Mouse (Mus musculus) layer of hippocampus, adult 8-10 months (tissue): ENCODE measurements around the gene Chic2. TPM values are rescaled to one million over a fixed set of nuclear protein-coding genes. Genes with fewer than 3 reads are reported as not detected.

ENCODE experiments used
- DNase-seq, 2 experiments: peaks; one replicate each; pipeline ENCODE4 v3.0.0; 2022; ENCODE audit warnings: low spot score in 2 of 2
- total RNA-seq, 4 experiments: library from RNA; stranded (reverse); gene quantifications; 2 replicates each; pipeline ENCODE4 v1.2.4; 2022

Gene Chic2
- total RNA-seq, result 10 to 100 TPM; 17.7 to 23.0 (median 20.5) TPM

- DNase-seq, result peak; percentile 69 to 75
These were observed at the start of gene Chic2 for GRCm38 (mm10) chr5:75044310-75044904. Gene Chic2, minus strand, starts transcription at chr5:75044774.

GRCm38 (mm10) chr5:75085906-75086305 lies 41.3 kb upstream of the Chic2 start:
- DNase-seq, result no peak

DNA sequence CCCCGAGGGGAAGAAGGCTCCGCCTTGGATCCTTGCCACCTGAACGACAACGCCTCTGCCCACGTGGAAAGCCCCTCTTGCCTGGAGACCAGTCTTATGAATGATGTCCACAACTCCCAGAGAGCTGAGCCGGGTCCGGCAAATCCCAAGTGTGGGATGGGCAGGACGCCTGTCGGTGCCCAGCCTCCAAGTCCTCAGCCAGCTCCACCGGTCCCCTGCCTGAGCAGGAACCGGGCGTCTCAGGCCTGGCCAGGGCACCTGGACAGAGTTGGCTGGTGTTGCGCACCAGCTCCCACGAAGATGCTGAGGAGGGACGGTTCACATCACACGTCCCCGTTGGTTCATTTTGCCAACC lies 40.9 kb upstream of the Chic2 start:
- no peak for DNase-seq

DNA sequence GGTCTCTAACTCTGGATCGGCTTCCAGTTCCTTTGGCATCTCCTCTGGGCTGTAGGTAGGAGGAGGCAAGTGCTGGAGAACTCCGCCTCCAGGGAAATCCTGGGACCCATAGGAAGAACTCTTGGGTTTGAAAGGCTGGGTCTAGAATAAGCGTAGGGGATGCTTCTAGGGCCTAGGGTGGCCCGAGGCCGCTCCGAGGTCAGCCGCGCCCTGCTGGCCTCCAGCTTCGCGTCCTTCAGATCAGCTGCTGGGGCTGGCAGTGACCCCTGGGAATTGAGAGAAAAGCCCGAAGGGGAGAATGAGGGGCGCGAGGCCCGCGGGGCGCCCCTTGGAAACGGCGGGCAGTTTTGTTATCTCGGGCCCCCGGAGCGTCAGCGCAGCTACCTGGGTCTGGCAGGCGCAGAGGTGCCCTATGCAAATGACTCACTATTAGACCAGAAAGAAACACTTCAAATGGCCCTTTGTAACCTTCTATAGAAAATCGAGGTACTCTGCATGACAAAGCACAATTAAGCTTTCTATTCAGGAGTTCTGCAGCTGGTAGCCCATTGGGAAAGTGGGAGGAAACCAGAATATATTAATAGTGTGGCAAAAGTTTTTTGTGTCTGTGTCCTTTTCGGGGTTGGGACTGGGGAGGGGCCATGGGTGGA lies 40.4 kb upstream of the Chic2 start:
- no peak for DNase-seq

DNA sequence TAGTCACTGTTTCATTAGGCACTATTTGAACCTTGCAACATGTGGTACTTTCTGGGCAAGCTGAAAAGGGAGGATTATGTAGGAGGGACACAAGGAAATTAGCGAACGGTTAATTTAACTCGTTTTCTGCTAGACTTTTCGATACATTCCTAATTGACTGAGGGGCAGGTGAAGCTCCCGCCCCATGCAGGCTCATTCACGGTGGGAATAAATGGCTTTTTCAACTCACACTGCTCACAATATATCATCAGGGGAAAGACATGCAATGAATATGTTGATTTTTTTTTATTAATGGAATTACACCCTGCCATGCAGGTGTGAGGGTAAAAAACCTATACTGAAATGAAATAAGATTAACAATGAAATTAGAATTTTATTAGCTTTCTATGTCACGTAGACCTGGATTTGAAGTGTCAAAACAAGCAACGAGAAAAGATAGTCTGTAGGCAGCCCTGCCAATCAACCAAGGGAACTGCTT lies 39.9 kb upstream of the Chic2 start:
- DNase-seq, result no peak

DNA sequence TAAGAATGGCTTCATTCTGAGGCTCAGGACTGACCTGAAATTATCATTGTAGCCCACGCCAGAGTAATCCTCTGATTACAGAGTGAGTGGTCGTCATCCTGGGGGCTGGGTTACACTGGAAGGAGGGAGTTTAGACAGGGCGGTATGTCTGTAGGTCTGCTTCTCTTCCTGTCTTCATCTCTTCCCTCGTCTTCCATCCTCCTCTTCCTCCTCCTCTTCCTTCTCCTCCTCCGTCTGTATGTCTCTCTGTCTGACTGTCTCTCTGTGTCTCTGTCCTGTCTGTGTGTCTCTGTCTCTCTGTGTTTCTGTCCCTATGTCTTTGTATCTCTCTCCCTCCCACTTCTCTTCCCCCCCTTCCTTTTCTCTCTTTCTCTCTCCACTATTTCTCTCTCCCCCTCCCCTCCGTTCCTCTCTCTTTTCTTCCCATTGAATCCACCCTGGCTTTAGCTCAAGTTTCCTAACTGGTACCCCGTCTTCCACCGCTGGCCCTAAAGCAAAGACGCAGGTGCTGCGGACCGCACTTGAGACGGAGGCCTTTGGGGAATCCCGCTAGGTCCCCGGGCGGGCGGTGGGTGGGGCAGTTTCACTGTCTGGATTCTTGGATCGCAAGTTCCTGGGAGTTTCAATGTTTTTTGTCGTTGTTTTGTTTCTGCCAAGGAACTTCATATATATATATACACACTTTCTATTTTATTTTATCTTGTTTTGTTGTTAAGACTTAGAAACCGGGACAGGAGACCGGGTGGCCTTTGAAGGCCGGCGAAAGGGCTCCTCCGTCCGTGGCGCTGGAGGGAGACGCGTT lies 39.2 kb upstream of the Chic2 start:
- no peak for DNase-seq

- no peak for DNase-seq
These were observed 38.5 kb upstream of the Chic2 start for GRCm38 (mm10) chr5:75083061-75083460.

GRCm38 (mm10) chr5:75082439-75082838 lies 37.9 kb upstream of the Chic2 start:
- no peak for DNase-seq

DNA sequence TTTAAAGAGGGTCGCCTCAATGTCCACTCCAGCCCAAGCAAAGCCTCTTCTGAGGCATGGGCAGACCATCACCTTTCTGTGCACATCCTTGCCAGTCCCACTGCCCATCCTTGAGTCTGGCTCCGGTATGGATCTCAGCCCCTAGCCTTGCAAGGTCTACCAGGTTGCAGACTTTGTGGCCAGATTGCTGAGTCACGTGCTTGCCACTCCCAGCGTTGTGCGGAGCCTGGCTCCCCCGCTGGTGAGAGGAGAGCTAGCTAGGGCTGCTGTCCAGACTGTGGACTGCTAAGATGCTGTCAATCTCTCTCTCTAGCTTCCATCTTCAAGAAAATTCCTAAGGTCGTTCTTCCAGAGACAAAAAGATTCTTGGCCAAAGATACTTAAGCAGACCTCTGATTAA lies 35.0 kb upstream of the Chic2 start:
- no peak for DNase-seq

- DNase-seq, result no peak
These were observed 32.4 kb upstream of the Chic2 start for GRCm38 (mm10) chr5:75077051-75077380.

GRCm38 (mm10) chr5:75076326-75077050 lies 31.9 kb upstream of the Chic2 start:
- DNase-seq, result no peak

- DNase-seq, result no peak
These were observed 30.9 kb upstream of the Chic2 start, which contains the start of gene Gsx2 for GRCm38 (mm10) chr5:75075383-75075941. Gene Gsx2, plus strand, starts transcription at chr5:75075601.

DNA sequence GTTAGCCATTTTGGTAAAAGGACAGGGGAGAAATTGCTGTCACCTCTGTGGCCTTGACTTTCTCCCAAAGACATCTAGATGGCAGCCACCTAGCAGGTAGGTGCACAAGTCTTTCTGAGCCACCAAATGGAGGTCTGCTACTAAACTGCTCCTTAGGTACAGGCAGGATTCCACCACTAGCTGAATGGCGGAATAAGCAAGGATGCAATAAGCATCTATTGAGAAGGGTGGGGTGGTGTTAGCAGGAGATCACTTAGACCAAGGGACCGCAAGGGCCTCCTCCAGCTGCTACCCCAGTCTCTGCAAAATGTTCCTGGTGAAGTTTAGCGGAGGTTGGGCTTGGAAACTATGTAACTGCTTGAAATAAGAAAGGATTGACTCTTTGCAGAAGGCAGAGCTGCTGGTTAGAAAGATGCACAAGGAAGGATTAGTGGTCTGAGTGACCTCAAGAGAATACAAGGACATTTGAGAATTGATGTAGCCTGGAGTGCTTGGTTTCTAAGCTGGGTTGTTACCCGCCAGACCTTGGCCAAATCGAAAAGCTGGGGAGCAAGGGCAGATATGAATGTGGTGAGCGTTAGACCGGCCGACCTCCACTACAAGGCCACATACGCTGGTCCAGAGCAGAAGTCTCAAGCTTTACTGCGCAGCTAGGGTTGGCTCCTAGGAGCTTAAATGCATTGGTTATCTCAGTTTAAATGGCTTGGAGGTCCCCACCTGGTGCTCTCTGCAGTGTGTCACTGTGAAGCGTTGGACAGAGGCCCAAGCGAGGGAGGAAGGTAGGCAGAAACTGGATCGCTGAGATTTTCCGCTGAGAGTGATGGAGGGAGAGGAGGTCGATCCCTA lies 30.2 kb upstream of the Chic2 start:
- no peak for DNase-seq

- no peak for DNase-seq
These were observed 29.6 kb upstream of the Chic2 start for GRCm38 (mm10) chr5:75074132-75074531.

- no peak for DNase-seq
These were observed 29.1 kb upstream of the Chic2 start for GRCm38 (mm10) chr5:75073684-75074083.

DNA sequence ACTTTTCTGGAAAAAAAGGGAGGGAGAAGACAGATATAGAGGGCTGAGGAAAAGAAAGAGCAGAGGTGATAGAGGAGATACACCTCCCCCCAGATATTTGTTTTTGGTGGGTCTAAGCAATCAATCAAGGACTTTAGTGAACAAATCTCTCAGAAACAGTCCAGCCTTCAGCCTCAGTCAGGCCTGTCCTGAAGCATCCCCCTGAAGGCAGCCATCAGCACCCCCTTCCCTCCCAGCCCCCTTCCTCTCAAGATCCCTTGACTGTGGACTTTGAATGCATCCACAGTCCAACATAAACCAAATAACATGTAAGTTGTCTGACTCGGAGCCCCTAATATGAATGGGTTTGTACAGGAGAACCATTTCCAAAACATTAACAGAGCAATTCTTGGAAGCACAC lies 28.6 kb upstream of the Chic2 start:
- DNase-seq, result no peak

- no peak for DNase-seq
These were observed 28.0 kb upstream of the Chic2 start for GRCm38 (mm10) chr5:75072532-75072931.

GRCm38 (mm10) chr5:75071951-75072350 lies 27.4 kb upstream of the Chic2 start:
- DNase-seq, result no peak

DNA sequence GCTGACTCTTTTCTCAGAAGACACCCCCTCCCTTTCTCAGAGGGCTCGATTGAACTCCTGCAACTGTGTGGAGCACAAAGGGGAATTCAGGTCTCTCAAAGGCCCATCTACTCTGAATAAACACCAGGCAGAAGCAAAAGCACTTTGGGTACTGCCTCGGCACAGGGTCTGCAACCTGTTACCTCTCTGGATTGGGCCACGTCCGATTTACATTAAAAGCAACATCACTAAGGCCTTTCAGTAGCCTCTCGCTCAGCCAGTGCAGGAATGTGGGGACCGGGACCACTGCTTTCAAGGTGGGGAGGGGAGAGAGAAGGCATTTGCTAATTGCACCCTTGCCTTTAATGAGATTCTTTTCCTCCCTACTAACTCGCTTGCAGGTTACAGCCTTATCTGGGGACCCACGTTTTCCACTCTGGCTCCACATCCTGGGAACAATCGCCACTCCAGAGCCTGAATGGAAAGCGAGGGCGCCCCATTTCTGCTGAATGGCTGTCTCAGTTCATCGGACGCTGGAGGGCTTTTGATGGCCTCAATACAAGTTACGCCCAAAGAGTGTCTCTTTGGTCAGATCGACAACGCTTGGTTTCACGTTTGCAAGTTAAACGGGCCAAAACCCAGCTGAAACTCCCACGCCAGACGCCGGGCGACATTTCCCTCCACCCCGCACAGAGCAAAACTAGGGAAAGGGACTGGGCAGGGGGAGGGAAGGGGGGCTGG lies 26.2 kb upstream of the Chic2 start:
- no peak for DNase-seq

DNA sequence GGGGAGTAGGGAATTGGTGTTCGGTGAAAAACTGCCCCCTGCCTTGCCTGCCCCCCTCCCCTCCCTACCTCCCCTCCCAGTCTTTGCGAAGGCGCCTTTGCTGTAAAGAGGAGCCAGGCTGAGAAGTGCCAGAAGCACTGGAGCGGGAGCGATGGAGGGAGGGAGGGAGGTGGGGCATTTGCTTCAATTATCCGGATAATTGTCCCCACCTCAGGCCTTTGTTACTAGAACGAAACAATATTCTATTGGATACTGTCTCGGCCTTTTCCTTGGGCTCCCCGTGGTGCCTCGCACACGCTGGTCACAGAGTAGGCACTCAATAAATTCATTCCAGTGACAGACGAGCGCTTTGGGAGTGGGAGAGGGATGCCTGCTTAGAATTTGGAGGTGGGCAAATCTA lies 25.6 kb upstream of the Chic2 start:
- DNase-seq, result no peak
